Mouse (Mus musculus) right cerebral cortex, postnatal 10 days (tissue): ENCODE results near the gene Cd28.

Source experiments
- DNase-seq, 2 experiments: peaks; one replicate each; pipeline ENCODE4 v3.0.0; 2021; ENCODE audit warnings: low spot score in 2 of 2

The Cd28 gene

DNA sequence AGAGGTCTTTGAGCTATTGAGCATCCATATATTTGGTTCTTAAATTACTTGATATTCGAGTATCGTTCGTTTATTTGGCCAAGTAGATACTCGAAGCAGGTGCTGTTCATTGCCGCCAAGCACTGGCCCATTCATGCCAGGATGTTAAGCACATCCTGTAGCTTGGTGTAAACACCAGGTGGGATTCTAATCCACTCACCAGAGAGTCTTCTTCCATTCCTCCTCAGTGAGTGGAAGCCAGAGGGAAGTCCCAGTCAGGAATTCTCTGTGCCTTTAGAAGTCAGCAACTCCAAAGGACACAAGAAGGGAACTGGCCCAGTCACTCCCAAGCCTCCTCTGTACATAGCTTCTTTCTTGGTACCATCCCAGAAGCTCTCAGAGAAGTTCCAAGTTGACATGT is at the start of gene Cd28:
Gene Cd28 (plus strand): TSS at position 234 of the 400 bp plus-strand sequence.
- no peak for DNase-seq

DNA sequence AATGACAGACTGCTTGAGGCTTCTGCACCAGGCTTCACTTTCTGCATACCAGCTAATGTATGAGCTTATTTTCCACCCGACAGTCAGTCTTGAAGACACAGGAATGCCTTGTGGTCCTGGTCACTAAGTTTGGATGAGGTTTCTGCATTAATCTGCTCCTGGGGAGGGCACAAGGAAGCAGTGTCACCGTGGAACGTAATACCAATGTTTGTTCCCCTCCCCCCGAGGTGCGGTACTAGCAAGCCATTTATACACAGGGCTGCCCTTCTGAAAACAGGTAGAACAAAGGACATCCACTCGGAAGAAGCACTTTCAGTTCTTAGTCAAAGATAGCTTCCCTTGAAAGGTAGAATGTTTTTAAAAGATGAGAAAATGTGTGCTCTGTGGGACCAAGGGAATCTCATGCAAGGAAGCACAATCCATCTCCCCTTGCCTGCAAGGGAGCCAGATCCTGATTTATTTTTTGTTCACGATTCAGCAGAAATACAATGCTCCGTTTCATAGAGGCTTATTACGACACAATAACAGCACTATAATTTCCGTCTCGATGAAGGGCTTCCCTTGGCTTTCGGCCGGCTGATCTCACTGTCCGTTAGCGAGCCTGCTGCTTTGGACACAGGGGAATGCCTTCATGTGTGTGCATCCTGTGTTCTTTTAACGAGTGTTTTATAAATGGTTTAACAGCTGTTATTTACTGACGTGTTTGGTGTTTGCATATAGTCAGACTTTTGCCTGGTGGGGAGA is 48.6 kb upstream of the Cd28 start:
- peak; percentile 55 to 56 for DNase-seq

DNA sequence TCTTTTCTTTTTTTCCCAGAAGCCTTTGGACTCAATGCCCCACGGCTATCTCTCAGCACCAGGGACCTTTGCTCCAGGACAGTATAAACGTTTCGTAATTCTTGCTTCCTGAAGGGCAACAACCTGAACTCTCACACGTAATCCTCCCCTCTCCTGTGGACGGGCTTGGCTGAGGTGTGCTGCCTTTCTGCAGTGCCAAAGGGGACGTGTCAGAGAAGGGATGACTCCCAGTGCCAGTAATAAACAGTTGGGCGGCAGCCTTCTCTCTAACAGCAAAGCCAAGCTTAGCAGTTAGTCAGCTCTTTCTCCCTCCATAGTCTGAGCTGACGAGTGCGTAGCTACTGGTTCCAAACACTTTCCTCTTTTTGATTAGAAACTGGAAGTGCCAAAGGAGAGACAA is 47.6 kb upstream of the Cd28 start:
- DNase-seq: peak in 1 of 2 experiments; percentile 3

DNA sequence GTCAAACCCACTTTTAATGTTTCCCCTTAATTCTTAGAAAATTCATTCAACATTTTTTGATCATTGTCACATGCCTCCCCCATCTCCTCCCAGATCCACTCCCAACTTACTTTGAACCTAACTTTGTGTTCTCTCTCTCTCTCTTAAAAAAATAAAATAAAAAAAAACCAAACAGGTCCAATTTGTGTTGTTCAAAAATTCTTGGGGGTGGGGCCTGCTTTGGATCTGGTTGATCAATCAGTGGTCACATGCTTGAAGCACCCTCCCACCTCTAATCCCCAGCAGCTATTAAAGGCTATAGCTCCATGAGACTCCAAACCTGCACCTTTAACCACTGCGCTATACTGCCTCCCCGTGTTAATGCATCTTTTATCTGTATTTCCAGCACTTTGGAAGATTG is 46.9 kb upstream of the Cd28 start:
- peak in 1 of 2 experiments; percentile 16 for DNase-seq

DNA sequence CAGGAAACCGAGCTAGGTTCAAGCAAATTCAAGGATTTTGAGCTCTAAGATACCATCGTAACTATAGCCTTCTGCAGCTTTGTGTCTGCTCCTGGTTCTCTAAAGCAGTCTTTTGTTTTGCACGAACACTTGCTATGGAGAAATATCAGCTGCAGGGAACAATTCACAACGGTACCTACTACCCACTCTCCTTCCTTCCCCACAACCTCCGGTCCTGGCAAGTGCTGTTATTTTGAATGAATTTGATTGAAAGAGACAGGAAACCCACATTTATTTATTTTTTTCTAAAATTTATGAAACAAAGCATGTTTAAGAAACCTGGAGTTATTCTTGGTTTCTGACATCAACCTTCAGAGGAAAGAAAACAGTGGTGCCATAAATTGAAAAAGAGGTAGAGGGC is 46.4 kb upstream of the Cd28 start:
- DNase-seq: peak in 1 of 2 experiments; percentile 12

DNA sequence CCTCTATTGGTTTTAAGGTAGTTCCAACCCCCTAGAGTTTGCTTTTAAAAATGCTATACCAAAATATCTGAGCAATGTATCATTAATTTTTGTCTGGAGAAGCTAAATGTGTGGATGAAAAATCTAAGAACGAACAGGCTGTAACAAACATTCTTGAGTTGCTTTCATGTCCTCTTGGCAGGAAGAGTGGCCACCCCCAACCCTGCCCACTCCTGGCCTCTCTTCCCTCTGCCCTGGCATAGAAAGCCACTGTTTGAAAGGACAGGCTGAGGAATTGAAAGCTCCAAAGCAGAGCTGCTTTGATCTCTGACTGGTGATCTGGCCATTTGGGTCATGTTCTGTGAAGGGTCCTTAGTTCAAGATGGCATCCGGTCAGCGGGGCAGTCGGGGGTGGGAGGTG is 32.8 kb upstream of the Cd28 start:
- peak in 1 of 2 experiments; percentile 35 for DNase-seq

DNA sequence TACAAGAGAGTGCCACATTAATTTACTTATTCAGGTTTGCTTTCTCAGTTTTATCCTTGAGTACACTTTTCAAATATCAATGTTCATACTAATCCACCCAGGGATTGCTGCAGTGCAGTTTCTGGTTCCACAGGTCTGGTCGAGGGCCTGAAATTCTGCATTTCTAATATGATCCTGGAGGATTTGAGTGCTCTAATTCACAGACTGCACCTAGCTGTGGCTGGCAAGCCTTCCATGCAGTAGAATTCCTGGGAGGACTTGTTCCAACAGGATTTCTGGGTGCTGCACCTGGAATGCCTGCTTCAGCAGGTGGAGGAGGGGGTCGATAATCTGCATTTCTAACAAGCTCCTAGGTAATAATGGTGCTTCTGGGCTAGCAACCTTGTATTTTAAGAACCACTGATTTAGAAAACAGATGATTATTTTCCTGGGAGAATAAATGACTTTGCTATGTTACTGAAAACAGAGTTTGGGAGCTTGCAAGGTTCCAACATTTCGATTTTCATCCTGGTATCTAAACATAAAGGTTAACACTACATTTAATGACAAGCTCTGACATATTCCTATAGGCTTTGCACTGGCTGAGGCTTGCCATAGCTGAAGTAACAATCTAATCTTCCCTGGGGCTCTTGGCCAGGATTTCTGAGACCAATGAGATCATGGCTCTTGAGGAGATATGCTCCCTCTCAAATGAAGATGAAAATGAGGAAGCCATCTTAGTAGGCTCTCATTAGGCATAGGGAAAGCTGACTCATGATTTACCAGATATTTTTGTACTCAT is 20.3 kb upstream of the Cd28 start:
- DNase-seq: no peak

DNA sequence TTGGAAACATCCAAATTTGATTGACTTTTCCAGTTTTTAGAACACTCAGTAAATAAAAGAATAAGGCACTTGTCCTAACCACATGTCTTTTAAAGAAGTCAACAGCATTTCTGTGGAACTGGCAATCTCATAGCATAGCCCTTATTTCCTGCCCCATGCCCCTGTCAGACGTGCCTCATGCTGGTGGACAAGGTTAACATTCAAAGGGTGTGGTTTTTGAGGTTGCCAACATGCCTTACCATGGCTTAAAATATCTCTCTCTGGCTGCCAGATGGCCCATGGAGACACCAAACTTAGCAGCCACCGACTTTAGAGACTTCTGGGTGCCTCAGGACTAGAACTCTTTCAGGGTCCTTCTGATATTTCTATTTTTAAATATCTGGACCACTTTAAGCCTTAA is 14.0 kb upstream of the Cd28 start:
- DNase-seq: no peak

DNA sequence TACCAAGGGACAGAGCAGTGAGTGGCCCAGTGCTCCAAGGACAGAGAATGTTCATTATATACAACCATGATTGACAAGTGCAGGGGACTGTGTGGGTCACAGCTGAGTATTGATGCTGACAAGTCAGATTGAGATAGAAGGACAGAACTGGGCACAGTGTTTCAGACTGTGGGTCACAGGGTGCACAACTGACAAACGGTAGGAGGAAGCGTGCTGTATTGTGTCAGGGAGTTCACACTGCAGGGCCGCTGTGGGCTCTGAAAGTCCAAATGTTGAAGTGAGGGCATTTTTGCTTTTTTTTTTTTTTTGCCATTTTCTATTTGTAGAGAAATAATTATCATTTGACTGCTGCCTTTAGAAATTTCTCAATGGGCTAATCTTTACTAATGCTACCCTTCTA is 3.4 kb upstream of the Cd28 start:
- DNase-seq: no peak

DNA sequence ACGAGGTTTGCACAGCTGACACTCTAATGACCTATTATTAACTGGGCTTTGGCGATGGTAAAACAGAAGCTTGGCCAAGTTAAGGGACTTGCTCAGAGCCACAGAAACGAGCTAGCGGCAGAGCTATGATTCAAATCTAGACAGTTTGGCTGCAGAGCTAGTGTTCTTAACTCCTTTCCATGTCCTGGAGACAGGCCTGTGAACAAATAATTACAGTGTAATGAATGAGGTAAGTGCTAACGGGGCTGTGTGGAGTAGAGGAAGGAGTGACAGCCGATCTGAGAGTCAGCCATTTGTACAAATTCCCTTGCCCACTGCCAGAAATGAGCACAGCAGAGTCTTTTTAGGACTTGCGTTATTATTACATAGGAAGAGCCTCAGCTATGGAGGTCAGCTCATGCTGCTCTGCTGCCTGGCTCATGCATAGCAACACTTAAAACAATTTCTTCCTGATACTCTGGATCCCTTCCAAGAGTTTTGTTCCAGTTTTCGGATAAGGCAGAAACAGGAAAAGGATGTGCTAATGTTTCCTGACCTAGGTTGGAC is 876 bp upstream of the Cd28 start:
- no peak for DNase-seq

DNA sequence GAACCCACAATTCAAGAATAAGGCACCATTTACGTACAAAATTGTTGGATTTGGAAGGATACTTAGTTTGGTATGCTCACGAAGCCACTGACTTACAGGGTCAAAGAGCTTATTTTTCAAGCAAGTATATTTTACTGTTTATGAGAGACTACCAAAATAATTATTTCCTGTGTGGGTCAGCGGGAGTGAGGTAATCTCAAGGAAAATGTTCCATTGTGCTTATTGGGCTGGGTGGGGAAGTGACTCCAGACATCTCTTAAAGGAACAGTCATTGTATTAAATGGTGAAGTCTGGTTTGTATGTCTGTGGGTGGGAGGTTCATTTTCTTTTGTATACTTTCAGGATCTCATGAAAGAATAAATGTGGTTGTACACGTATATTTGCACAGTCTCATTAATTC is 2.0 kb downstream of the Cd28 start:
- no peak for DNase-seq

DNA sequence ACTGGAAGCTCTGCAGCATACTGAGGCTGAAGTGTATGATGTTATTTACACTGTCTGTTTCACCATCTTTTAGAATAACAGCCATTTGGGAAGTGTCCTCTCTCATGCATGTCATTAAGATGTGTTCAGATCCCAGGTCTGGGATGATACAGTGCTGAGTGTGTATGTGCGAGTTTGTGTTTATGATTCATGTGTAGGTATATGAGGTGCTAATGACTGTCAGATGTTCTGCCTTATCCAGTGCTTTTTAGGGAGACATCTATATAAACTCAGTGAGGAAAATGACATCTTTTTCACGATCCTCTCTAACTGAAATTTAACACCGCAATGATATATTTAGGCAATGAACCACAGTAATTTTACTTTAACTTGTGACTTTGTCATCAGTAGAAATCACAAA is 7.0 kb downstream of the Cd28 start:
- no peak for DNase-seq

DNA sequence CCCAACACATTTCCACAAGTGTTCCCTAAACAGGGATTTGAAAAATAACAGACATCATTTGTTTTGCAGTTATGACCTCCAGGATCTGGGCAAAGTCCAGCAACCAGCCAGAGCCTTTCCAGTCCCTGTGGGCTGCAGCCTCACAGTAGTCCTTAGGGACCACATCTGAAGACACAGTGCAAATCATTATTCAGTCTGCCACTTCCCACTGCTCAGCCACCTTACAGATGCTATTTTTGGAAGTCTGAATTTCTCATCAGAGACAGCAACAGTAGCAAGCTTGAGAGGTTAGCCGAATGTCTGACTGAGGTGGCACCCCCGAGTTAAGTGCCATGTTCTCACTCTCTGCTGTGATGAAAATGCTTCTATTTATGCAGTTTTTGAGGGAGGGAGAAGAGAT is 15.3 kb downstream of the Cd28 start:
- no peak for DNase-seq

DNA sequence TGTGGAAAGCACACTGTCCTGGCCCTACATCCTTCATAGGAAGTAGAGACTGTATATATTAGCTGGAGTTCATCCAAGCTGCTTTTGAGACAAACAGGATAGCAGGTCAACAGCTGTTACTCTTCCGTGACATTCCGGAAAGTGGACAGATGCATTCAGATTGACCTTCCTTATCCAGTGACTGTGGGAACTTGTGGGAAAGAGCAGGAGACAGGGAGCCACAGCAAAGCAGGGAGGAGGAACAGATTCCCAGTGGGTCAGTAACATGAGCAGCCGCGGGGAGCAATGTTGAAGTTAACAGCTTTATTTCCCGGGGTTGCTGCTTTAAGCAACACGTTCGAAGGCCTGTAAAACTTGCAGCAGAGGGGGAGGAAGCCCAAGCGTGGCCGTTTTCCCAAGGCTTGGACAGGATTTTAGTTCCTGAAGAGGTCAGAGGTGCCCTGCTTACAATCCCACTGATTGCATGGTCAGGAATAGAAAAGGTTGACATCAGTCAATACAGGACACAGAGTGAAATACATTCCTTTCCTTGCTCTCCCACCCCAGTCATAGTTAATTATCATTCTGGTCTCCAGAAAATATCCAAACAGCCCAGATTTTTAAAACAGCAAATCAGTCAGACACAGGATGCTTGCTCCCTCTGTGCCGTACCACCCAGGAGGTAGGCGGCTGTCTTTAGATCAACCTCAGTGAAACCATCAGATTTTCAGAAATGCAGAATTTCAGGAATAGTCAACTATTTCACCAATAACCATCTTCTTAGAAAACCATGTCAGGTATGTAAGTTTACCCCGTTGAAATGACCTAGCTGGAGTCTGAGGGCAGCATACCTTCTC is 18.7 kb downstream of the Cd28 start:
- no peak for DNase-seq

DNA sequence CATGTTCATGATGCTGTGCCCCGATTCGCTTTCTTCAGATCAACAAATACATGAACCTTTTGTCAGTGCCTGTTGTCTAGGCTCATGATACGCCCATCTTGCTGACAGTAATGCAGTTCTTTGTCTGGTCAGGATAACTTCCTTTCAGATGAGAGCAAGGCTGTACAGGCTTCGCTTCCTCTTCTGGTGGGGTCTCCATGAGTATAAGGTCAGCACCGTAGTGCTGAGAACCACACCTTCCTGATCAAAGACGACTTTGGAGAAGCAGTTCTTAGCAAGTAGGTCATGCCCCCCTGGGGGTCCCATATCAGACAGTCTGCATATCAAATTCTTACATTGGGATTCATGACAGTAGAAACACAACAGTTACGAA is 19.3 kb downstream of the Cd28 start:
- DNase-seq: no peak

DNA sequence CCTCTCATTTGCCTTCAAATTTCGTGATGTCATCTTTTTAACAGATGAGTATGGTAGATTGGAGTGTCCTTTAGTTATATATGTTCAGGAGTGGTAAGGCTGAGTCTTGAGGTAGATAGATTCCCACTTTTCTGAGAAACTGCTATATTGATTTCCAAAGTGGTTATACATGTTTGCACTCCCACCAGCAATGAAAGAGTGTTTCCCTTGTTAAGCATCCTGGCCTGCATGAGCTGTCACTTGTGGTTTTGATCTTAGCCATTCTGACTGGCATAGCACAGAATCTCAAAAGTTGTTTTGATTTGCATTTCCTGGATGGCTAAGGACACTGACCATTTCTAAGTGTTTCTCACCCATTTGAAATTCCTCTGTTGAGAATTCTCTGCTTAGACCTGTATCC is 27.7 kb downstream of the Cd28 start:
- DNase-seq: no peak

DNA sequence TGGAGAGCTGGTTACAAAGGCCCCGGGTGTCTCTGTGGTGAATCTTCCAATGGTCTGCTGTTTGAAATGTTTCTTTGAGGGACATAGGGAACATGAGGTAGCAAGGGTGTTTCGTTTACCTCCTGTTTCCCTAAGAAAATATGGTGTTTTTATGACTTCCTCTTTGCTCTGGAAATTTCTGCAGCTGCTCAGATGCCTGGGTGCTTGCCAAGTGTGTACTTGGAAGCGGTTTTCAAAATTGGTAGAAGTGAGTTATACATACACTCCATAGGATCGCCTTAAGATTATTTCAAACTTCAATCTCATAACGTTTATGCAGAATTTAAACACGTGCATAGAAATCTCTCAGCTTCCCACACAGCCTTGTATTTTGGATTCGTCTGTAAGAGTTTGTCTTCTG is 29.1 kb downstream of the Cd28 start:
- DNase-seq: peak; percentile 45 to 62

DNA sequence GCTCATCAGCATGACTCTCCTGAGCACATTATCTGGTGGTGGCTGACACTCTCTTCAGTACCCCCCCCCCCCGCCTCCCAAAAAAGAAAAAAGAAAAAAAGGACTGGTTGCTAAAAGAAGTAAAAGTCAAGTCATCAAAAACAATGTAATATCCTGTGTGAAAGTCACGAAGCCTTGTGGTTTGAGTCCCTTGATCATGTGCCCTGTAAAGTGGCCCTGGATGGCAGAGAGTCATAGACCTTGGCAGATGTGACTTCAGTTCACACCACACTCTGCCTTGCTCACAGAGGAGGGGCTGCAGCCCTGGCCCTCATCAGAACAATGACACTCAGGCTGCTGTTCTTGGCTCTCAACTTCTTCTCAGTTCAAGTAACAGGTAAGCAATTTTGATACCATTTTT is 29.6 kb downstream of the Cd28 start:
- DNase-seq: no peak

DNA sequence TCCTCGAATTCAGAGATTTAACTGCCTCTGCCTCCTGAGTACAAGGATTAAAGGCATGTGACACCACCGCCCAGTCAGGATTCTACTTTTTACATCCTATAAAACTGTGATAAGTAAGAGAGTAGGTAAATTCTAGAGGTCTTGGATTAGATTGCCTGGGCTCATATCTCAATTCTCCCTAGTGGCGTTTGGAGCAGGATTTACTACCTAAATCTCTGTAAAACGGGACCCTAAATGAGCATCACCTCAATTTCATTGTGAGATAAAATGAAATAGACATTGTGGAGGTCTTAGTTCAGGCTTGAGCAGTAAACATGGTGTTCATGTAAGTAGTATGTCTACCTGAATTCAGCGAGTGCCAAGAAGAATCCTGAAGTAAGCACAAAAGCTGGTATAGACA is 30.3 kb downstream of the Cd28 start:
- no peak for DNase-seq

DNA sequence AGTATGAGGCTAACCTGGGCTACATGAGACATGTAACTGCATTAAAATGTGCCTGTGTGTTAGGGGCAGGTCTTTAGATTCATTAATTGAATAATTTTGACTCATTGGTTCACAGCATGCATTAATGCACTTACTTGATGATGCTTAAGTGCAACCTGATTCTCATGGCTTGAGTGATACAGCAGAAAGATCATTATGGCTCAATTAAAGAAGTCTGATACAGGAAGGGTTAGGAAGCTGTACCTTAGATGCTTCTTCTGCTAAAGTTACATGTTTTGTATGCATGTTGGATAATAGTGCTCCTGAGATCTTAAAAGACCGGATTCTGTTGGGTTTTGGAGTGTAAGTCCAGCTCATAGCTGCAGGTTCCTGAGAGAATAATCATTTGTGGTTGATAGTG is 31.7 kb downstream of the Cd28 start:
- no peak for DNase-seq

DNA sequence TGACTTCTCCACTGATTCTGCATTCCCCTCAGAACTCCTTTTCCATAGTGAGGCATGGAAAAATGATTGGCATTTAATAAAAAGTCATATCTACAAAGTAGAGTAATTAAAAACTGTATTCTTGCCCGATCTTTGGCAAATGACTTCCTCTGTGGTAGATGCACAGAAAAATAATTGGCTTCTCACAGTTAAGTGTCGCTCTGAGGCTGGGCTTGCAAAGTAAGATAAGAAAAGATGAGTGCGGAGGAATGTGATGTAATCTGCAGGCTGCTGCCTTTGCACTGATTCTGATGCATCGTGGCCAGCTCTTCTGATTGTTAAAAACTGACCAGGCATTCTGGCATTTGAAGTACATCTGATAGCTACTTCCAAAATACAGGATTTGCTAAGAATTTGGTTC is 32.3 kb downstream of the Cd28 start:
- no peak for DNase-seq

DNA sequence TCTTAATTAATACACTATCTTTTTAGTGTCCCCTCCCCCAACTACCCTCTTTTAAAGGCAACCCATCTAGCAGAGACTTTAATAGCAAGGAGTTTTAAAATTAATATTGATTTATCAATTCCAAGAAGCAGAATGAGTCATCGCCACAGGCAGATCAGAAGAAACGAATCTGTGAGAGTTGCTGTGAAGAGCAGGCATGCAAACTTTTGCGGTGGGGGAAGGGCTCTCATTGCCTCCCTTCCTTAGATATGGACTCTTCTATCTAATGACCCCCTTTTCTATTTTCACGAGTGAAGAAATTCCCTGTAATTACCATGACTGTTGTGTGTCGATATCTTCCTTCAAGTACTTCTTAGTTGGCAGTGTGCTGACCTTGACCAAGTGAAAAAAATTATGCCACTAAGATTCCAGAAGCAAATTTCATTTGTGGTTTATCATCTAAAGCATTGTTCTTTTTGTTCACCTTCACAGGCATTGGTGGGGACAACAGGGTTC is 32.8 kb downstream of the Cd28 start:
- no peak for DNase-seq
